Mouse (Mus musculus): Measurements from ENCODE around the gene Rnase12. TPM values are rescaled to one million over a fixed set of nuclear protein-coding genes. Genes with fewer than 3 reads are reported as not detected.
A peak's percentile ranks its signal among the peaks of the same experiment; 100 is the strongest.
"Not testable (repeated sequence)": the region's sequence is repeated elsewhere in the genome, so short reads cannot be mapped to it uniquely, and the experiment has no call there.

Rnase12 gene
- polyA plus RNA-seq, 1 experiment from 2014 or later = not detected

- H3K36me3 ChIP-seq = no peaks in the 10 kb centered on the region
- ATAC-seq = no peak
- no peaks in the 10 kb centered on the region for H3K27me3 ChIP-seq
- no peaks in the 10 kb centered on the region for H3K4me1 ChIP-seq (replicated peaks)
- no peak overlapping the region for H3K4me3 ChIP-seq (replicated peaks)
- no peak overlapping the region for H3K27ac ChIP-seq
- no peak overlapping the region for H3K4me2 ChIP-seq (replicated peaks)
- peaks cover 3% of the 10 kb centered on the region; the same call in 1 of the 2 replicates for H3K9me3 ChIP-seq
- 72% methylated on average over 4 of the region's 4 CpGs for WGBS
- no peak overlapping the region for H3K9ac ChIP-seq (replicated peaks)
Observed at GRCm38 (mm10) chr14:51036214-51036613, 21.2 kb downstream of the Rnase12 start.

GRCm38 (mm10) chr14:51035206-51035605, 22.3 kb downstream of the Rnase12 start:
- no peaks in the 10 kb centered on the region for H3K36me3 ChIP-seq
- H3K9ac ChIP-seq (replicated peaks) = no peak overlapping the region
- H3K9me3 ChIP-seq = peaks cover 3% of the 10 kb centered on the region; the same call in 1 of the 2 replicates
- 36% methylated on average over 1 of the region's 1 CpGs for WGBS
- H3K4me3 ChIP-seq (replicated peaks) = no peak overlapping the region
- H3K4me1 ChIP-seq (replicated peaks) = no peaks in the 10 kb centered on the region
- no peaks in the 10 kb centered on the region for H3K27me3 ChIP-seq
- no peak overlapping the region for H3K4me2 ChIP-seq (replicated peaks)
- ATAC-seq = no peak
- H3K27ac ChIP-seq = no peak overlapping the region

GRCm38 (mm10) chr14:51027387-51028155, 29.9 kb downstream of the Rnase12 start:
- no peak overlapping the region for H3K9ac ChIP-seq (replicated peaks)

DNA sequence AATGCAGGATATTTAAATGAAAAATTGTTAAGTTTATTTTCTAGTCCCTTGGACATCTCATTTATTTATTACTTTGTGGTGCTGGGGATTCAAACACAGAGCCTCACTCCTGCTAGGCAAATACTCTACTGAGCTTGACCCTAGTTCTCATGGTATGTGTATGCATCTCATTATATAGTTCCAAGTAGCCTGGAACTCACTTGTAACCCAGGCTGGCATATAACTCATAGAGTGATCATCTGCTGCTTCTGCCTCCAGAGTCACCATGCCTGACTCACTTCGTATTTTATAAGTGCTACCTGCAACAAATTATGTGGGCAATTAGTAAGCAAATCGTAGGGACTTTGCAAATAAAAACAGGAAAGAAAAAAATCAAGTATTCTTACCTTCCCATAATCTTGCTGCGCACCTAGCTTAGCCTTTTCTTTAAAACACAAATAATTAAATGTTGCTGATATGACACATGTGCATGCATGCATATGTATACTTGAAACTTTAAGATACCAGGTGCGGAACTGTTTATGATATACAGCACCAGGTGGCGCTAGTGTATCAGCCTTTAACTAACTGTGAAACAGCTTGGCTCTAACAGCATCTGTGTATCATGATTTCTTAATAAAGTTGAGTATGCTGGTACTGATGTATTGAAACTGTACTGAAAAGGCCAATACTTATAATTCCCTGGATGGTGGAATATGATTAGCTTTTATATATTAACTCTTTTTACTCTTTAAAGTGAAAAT, 30.9 kb downstream of the Rnase12 start:
- 39% methylated on average over 5 of the region's 5 CpGs for WGBS
- Histone ChIP-seq H3K9me3 (no peaks in the 10 kb centered on the region), H3K4me2 (replicated peaks) (no peak overlapping the region), H3K27me3 (no peaks in the 10 kb centered on the region), H3K9ac (replicated peaks) (no peak overlapping the region), H3K27ac (no peak overlapping the region), H3K4me1 (replicated peaks) (no peaks in the 10 kb centered on the region), H3K36me3 (no peaks in the 10 kb centered on the region), H3K4me3 (replicated peaks) (no peak overlapping the region)
- ATAC-seq = peak; percentile 50

More at GRCm38 (mm10) chr14:51027387-51028155, 29.9 kb downstream of the Rnase12 start:
- ATAC-seq = 0 out of 2 replicates have a peak, but pooled peaks have one; percentile 27
- WGBS = 73% methylated on average over 3 of the region's 3 CpGs
- Histone ChIP-seq H3K4me2 (replicated peaks) (no peak overlapping the region), H3K27ac (no peak overlapping the region), H3K4me1 (replicated peaks) (no peaks in the 10 kb centered on the region), H3K27me3 (no peaks in the 10 kb centered on the region), H3K36me3 (no peaks in the 10 kb centered on the region), H3K4me3 (replicated peaks) (no peak overlapping the region), H3K9me3 (peaks cover 3% of the 10 kb centered on the region; the same call in 1 of the 2 replicates)

- Histone ChIP-seq H3K27ac (no peak overlapping the region), H3K36me3 (no peaks in the 10 kb centered on the region), H3K4me2 (replicated peaks) (no peak overlapping the region), H3K9ac (replicated peaks) (no peak overlapping the region), H3K9me3 (no peaks in the 10 kb centered on the region), H3K27me3 (no peaks in the 10 kb centered on the region), H3K4me3 (replicated peaks) (no peak overlapping the region), H3K4me1 (replicated peaks) (no peaks in the 10 kb centered on the region)
- WGBS = 93% methylated on average over 1 of the region's 1 CpGs
- no peak for ATAC-seq
Observed at GRCm38 (mm10) chr14:51024820-51025219, 32.6 kb downstream of the Rnase12 start.

- Histone ChIP-seq H3K36me3 (no peaks in the 10 kb centered on the region), H3K4me2 (replicated peaks) (no peak overlapping the region), H3K27me3 (no peaks in the 10 kb centered on the region), H3K27ac (no peak overlapping the region), H3K4me3 (replicated peaks) (no peak overlapping the region), H3K9ac (replicated peaks) (no peak overlapping the region), H3K4me1 (replicated peaks) (no peaks in the 10 kb centered on the region), H3K9me3 (no peaks in the 10 kb centered on the region)
- ATAC-seq = no peak
- WGBS = 85% methylated on average over 4 of the region's 4 CpGs
Observed at GRCm38 (mm10) chr14:51023457-51023856, 34.0 kb downstream of the Rnase12 start.

GRCm38 (mm10) chr14:51017256-51017655, 40.2 kb downstream of the Rnase12 start:
- Histone ChIP-seq H3K27ac (no peak overlapping the region), H3K9ac (replicated peaks) (no peak overlapping the region), H3K4me3 (replicated peaks) (no peak overlapping the region), H3K9me3 (no peaks in the 10 kb centered on the region), H3K4me1 (replicated peaks) (no peaks in the 10 kb centered on the region), H3K36me3 (no peaks in the 10 kb centered on the region), H3K4me2 (replicated peaks) (no peak overlapping the region), H3K27me3 (no peaks in the 10 kb centered on the region)
- 84% methylated on average over 3 of the region's 3 CpGs for WGBS
- ATAC-seq = no peak

- ATAC-seq = no peak
- H3K4me1 ChIP-seq (replicated peaks) = no peaks in the 10 kb centered on the region
- no peak overlapping the region for H3K4me3 ChIP-seq (replicated peaks)
- no peak overlapping the region for H3K9ac ChIP-seq (replicated peaks)
- no peak overlapping the region for H3K4me2 ChIP-seq (replicated peaks)
- H3K27me3 ChIP-seq = no peaks in the 10 kb centered on the region
- H3K36me3 ChIP-seq = no peaks in the 10 kb centered on the region
- H3K27ac ChIP-seq = no peak overlapping the region
- no peaks in the 10 kb centered on the region for H3K9me3 ChIP-seq
Observed at GRCm38 (mm10) chr14:51015780-51016179, 41.7 kb downstream of the Rnase12 start.

GRCm38 (mm10) chr14:51014724-51015123, 42.7 kb downstream of the Rnase12 start:
- not testable (repeated sequence) for ATAC-seq

GRCm38 (mm10) chr14:51009572-51009971, 47.9 kb downstream of the Rnase12 start:
- ATAC-seq = no peak
- H3K27me3 ChIP-seq = no peaks in the 10 kb centered on the region
- 85% methylated on average over 6 of the region's 6 CpGs for WGBS
- H3K4me1 ChIP-seq (replicated peaks) = no peaks in the 10 kb centered on the region
- no peak overlapping the region for H3K4me3 ChIP-seq (replicated peaks)
- no peak overlapping the region for H3K9ac ChIP-seq (replicated peaks)
- H3K4me2 ChIP-seq (replicated peaks) = no peak overlapping the region
- no peak overlapping the region for H3K27ac ChIP-seq
- H3K36me3 ChIP-seq = no peaks in the 10 kb centered on the region
- H3K9me3 ChIP-seq = no peaks in the 10 kb centered on the region

More at GRCm38 (mm10) chr14:51014724-51015123, 42.7 kb downstream of the Rnase12 start:
- H3K4me2 ChIP-seq (replicated peaks); H3K4me1 ChIP-seq (replicated peaks); H3K27ac ChIP-seq; H3K4me3 ChIP-seq (replicated peaks); H3K9me3 ChIP-seq; H3K36me3 ChIP-seq; H3K9ac ChIP-seq (replicated peaks); H3K27me3 ChIP-seq: not testable (repeated sequence)
- WGBS = 85% methylated on average over 3 of the region's 3 CpGs

DNA sequence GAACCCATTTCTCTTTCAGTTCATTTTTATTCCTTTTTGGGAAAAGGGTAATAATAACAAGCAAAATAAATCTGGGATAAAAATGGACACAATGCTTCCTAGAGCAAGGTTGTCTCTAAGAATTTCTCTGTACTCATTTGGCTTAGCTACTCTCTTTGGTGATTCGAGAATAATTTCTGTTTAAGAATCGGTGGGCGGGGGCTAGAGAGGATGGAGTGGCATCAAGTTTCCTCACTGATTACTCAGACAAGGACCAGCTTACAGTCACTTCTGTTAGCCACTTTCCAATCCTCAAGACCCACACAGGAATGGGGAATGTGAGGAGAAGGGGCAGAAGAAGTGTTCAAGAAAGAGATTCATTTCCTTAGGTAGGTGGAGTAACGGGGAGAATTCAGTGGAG, 48.7 kb downstream of the Rnase12 start:
- 90% methylated on average over 4 of the region's 4 CpGs for WGBS
- H3K4me2 ChIP-seq (replicated peaks) = no peak overlapping the region

DNA sequence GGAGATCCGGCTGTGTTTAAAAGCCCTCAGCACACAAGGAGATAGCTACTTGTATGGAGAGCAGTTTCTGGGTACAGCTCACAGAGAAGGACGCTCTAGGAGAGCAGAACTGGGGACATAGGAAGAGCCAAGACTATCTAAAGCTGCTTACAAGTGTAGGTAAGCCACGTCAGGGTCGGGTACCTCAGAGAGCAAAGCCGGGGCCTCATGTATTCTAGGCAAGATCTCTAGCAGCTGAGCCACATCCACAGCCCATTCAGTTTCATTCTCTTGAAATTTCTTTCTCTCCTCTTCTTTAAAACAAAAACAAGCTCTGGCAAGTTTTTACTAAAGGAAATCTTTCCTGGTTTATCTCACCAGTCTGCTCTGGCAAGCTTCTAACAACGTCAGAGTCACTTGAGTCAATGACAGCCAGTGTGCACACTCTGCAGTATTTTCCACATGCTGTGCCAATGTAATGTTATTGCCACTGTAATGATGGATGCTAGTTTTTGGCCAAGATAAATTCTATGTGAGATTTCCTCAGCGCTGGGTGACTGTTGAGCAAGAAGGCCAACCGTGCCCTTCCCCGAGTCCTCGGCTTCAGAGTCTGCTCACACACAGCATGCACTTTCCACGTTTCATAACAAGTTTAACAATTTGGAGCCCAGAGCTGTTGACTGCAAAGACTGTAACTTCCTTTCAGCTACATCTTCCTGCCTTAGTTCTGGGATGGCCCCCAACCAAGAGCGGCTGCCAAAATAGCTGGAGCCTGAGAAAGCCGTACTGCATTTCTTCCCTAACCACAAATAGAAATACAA, 49.3 kb downstream of the Rnase12 start:
- 86% methylated on average over 13 of the region's 13 CpGs for WGBS

More for the DNA sequence above, 48.7 kb downstream of the Rnase12 start:
- ATAC-seq = no peak
- Histone ChIP-seq H3K27me3 (no peaks in the 10 kb centered on the region), H3K4me3 (replicated peaks) (no peak overlapping the region), H3K9me3 (no peaks in the 10 kb centered on the region), H3K36me3 (no peaks in the 10 kb centered on the region), H3K4me1 (replicated peaks) (no peaks in the 10 kb centered on the region), H3K27ac (no peak overlapping the region), H3K9ac (replicated peaks) (no peak overlapping the region)

More for the DNA sequence above, 49.3 kb downstream of the Rnase12 start:
- no peaks in the 10 kb centered on the region for H3K9me3 ChIP-seq
- no peak overlapping the region for H3K4me2 ChIP-seq (replicated peaks)
- H3K27ac ChIP-seq = no peak overlapping the region
- H3K4me3 ChIP-seq (replicated peaks) = no peak overlapping the region
- H3K9ac ChIP-seq (replicated peaks) = no peak overlapping the region
- H3K36me3 ChIP-seq = no peaks in the 10 kb centered on the region
- no peaks in the 10 kb centered on the region for H3K27me3 ChIP-seq
- ATAC-seq = no peak
- H3K4me1 ChIP-seq (replicated peaks) = no peaks in the 10 kb centered on the region
